8 mouse cellular contexts compared by ENCODE assay signal in genomic region chr17:87283755-87284481, GRCm38 (mm10). TPM values are rescaled to one million over a fixed set of nuclear protein-coding genes. Genes with fewer than 3 reads are reported as not detected.
DNase-seq lines count a peak whose midpoint lies in the region; ATAC-seq and TF ChIP-seq lines count a peak whose summit lies in the region.

No protein-coding gene starts in this region.

- no peaks in the 10 kb centered on the region for H3K36me3 ChIP-seq in heart, embryonic 16.5 days (ENCODE audit: control insufficient read depth, insufficient read depth)
- 0 out of 2 replicates have a peak, but pooled peaks cover 3% of the 10 kb centered on the region for H3K36me3 ChIP-seq in liver, embryonic 12.5 days
- no peaks in the 10 kb centered on the region for H3K36me3 ChIP-seq in myocyte (ENCODE audit: control insufficient read depth, insufficient read depth)

- TF ChIP-seq POLR2A in myocyte (IDR thresholded peaks at IDR 0.05; ENCODE audit: insufficient read length, low read depth): peak; percentile 55

- H3K4me1 ChIP-seq in heart, embryonic 16.5 days (ENCODE audit: control insufficient read depth, insufficient read depth, low read length): peaks cover 9% of the 10 kb centered on the region
- peaks cover 52% of the 10 kb centered on the region for H3K4me1 ChIP-seq in liver, embryonic 12.5 days

- peaks cover 10% of the 10 kb centered on the region for H3K79me2 ChIP-seq in myocyte (ENCODE audit: control insufficient read depth, insufficient read depth)

- H3K9ac ChIP-seq in heart, embryonic 16.5 days (ENCODE audit: low read length): peak overlapping the region; percentile 78; the same call in 1 of the 2 replicates
- peak overlapping the region; percentile 94 for H3K9ac ChIP-seq in liver, embryonic 12.5 days

- H3ac ChIP-seq in myocyte (ENCODE audit: control insufficient read depth, insufficient read length): peak overlapping the region; percentile 93

- peak overlapping the region; percentile 64 for H3K4me3 ChIP-seq in heart, embryonic 16.5 days (ENCODE audit: low read length)
- peak overlapping the region; percentile 75 for H3K4me3 ChIP-seq in liver, embryonic 12.5 days
- peak overlapping the region; percentile 46 for H3K4me3 ChIP-seq in myocyte

- DNase-seq in embryo, embryonic 10 days (ENCODE audit: low spot score): peak; percentile 19
- DNase-seq in embryo, embryonic 9.5 days (ENCODE audit: extremely low spot score): no peak
- peak; percentile 40 for DNase-seq in c-Kit-negative CD71-positive TER-119-positive erythroid progenitor cells, embryonic 14.5 days (ENCODE audit: low read depth, low spot score)
- peak; percentile 56 to 65 for DNase-seq in thymus, postnatal 36 days
- DNase-seq in layer of hippocampus, postnatal 25 days (ENCODE audit: extremely low spot score in 1 of 2, low spot score in 1 of 2): no peak

- peaks cover 14% of the 10 kb centered on the region for H3K27me3 ChIP-seq in heart, embryonic 16.5 days (ENCODE audit: control insufficient read depth, insufficient read depth, low read length)
- H3K27me3 ChIP-seq in liver, embryonic 12.5 days (replicated peaks): peaks cover 10% of the 10 kb centered on the region; the same call in 1 of the 2 replicates
- H3K27me3 ChIP-seq in myocyte (ENCODE audit: control insufficient read depth, insufficient read depth, insufficient read length): no peaks in the 10 kb centered on the region

- no peak for ATAC-seq in heart, embryonic 16.5 days (replicated peaks; ENCODE audit: extremely low read depth, insufficient read depth, low FRiP score)
- ATAC-seq in liver, embryonic 12.5 days: peak; percentile 33

- peak overlapping the region; percentile 100 for H3K4me2 ChIP-seq in heart, embryonic 16.5 days (ENCODE audit: low read depth, low read length)
- H3K4me2 ChIP-seq in liver, embryonic 12.5 days: peak overlapping the region; percentile 99
- H3K4me2 ChIP-seq in myocyte (ENCODE audit: low read depth): peak overlapping the region; percentile 98

- no peaks in the 10 kb centered on the region for H3K9me3 ChIP-seq in heart, embryonic 16.5 days (replicated peaks; ENCODE audit: control insufficient read depth, low read length)
- no peaks in the 10 kb centered on the region for H3K9me3 ChIP-seq in liver, embryonic 12.5 days (replicated peaks)

- no peak overlapping the region for H3K27ac ChIP-seq in heart, embryonic 16.5 days (ENCODE audit: low read length)
- H3K27ac ChIP-seq in liver, embryonic 12.5 days: peak overlapping the region; percentile 94

- 13% methylated on average over 21 of the region's 21 CpGs for WGBS in heart, embryonic 16.5 days
- WGBS in liver, embryonic 12.5 days (ENCODE audit: insufficient replicate concordance): 8% methylated on average over 21 of the region's 21 CpGs

TF ChIP-seq in myocyte, 11 proteins besides CTCF, POLR2A, EP300 and RAD21:
- TF ChIP-seq POLR2AphosphoS2 (IDR thresholded peaks at IDR 0.05; ENCODE audit: insufficient read length, low read depth) (peak; percentile 59), MYOG (IDR thresholded peaks at IDR 0.05; ENCODE audit: control insufficient read depth in 1 of 3, insufficient read depth in 1 of 3, insufficient read length in 2 of 3, low read depth in 2 of 3) (peak in 1 of 3 experiments; percentile 19), REST (IDR thresholded peaks at IDR 0.05; ENCODE audit: insufficient read depth, insufficient read length) (no peak), MAX (IDR thresholded peaks at IDR 0.05; ENCODE audit: low read depth) (no peak)

RNA-seq across cellular contexts. Expression of gene Ttc7, which starts 1.2 kb away (rescaled TPM):
- 3.9 and 6.2 TPM in 2 replicates for polyA plus RNA-seq in heart, embryonic 16.5 days (2015; fragmentation: Nextera tagmentation; extraction: Ambion mirVana)
- 15.3 and 17.0 TPM in 2 replicates for polyA plus RNA-seq in liver, embryonic 12.5 days (2016; fragmentation: Nextera tagmentation; extraction: Ambion mirVana)
- polyA plus RNA-seq in myocyte (2012; fragmentation: generic; extraction: Trizol): 15.2 TPM
- 1 to 10 TPM; 5.1 to 8.1 TPM for total RNA-seq in layer of hippocampus, postnatal 25 days (2021)

RNA-seq across cellular contexts. Expression of gene Mcfd2, which starts 18.2 kb away (rescaled TPM):
- 83.5 and 94.4 TPM in 2 replicates for polyA plus RNA-seq in heart, embryonic 16.5 days (2015; fragmentation: Nextera tagmentation; extraction: Ambion mirVana)
- polyA plus RNA-seq in liver, embryonic 12.5 days (2016; fragmentation: Nextera tagmentation; extraction: Ambion mirVana): 47.5 and 51.3 TPM in 2 replicates
- polyA plus RNA-seq in myocyte (2012; fragmentation: generic; extraction: Trizol): 59.1 TPM
- 10 to 100 TPM; 51.0 to 53.2 TPM for total RNA-seq in layer of hippocampus, postnatal 25 days (2021)

Comparison
In these comparisons a context has a peak if more than half of its experiments do, and no peak if none do; other contexts are left out.
1. DNase-seq: peak in embryo, embryonic 10 days (single experiment), c-Kit-negative CD71-positive TER-119-positive erythroid progenitor cells, embryonic 14.5 days (single experiment) and thymus, postnatal 36 days (2 of 2); none in embryo, embryonic 9.5 days (single experiment) and layer of hippocampus, postnatal 25 days (0 of 2).
2. Peak in every context shown above with its lines, with median percentiles within 50 percentile points of each other: H3K4me2 ChIP-seq and H3K4me3 ChIP-seq.